Mouse (Mus musculus) adrenal gland, postnatal 10 days (tissue): ENCODE results near the gene Svop. TPM values are rescaled to one million over a fixed set of nuclear protein-coding genes. Genes with fewer than 3 reads are reported as not detected.

Experiments used
- DNase-seq: peaks from one replicate; pipeline ENCODE4 v3.0.0; 2021; ENCODE audit warnings: mixed read lengths
- total RNA-seq, 2 experiments: library from RNA; stranded (reverse); gene quantifications; 2 replicates each; pipeline ENCODE4 v1.2.3; 2021

Gene Svop
- total RNA-seq, 2 experiments from 2014 or later = 3.1 to 4.4 TPM

- no peak for DNase-seq
These were observed 45.2 kb downstream of the Svop start for GRCm38 (mm10) chr5:114046151-114046550.

- DNase-seq = no peak
These were observed 46.2 kb downstream of the Svop start for GRCm38 (mm10) chr5:114045134-114045533.

GRCm38 (mm10) chr5:114043800-114044199, 47.6 kb downstream of the Svop start:
- no peak for DNase-seq

- DNase-seq = peak; percentile 56
These were observed 49.9 kb downstream of the Svop start for GRCm38 (mm10) chr5:114041327-114041930.

GRCm38 (mm10) chr5:114040911-114041310, 50.5 kb downstream of the Svop start:
- DNase-seq = no peak

GRCm38 (mm10) chr5:114040508-114040907, 50.9 kb downstream of the Svop start:
- DNase-seq = no peak

GRCm38 (mm10) chr5:114035111-114035510, 56.3 kb downstream of the Svop start:
- DNase-seq = no peak

- no peak for DNase-seq
These were observed 57.0 kb downstream of the Svop start for GRCm38 (mm10) chr5:114034393-114034792.

GRCm38 (mm10) chr5:114032161-114032763, 59.1 kb downstream of the Svop start:
- DNase-seq = no peak

- DNase-seq = no peak
These were observed 60.7 kb downstream of the Svop start for GRCm38 (mm10) chr5:114030652-114031051.

- peak; percentile 28 for DNase-seq
These were observed 63.3 kb downstream of the Svop start for GRCm38 (mm10) chr5:114028111-114028510.

GRCm38 (mm10) chr5:114027217-114027944, 64.0 kb downstream of the Svop start:
- DNase-seq = no peak

- DNase-seq = no peak
These were observed 66.5 kb downstream of the Svop start for GRCm38 (mm10) chr5:114024885-114025284.

GRCm38 (mm10) chr5:114024390-114024789, 67.0 kb downstream of the Svop start:
- DNase-seq = no peak

- DNase-seq = peak; percentile 65
These were observed 76.2 kb downstream of the Svop start for GRCm38 (mm10) chr5:114015121-114015520.

GRCm38 (mm10) chr5:114009049-114009448, 82.3 kb downstream of the Svop start:
- no peak for DNase-seq

- no peak for DNase-seq
These were observed 83.5 kb downstream of the Svop start for GRCm38 (mm10) chr5:114007753-114008453.

- DNase-seq = no peak
These were observed 84.4 kb downstream of the Svop start for GRCm38 (mm10) chr5:114006974-114007373.

- no peak for DNase-seq
These were observed 86.3 kb downstream of the Svop start for GRCm38 (mm10) chr5:114005100-114005499.

GRCm38 (mm10) chr5:114004573-114004972, 86.8 kb downstream of the Svop start:
- DNase-seq = no peak

- no peak for DNase-seq
These were observed 87.8 kb downstream of the Svop start, which contains the start of gene Dao for GRCm38 (mm10) chr5:114003542-114003941. Dao (plus strand) TSS chr5:114003703.

GRCm38 (mm10) chr5:113999382-113999781, 92.0 kb downstream of the Svop start:
- DNase-seq = no peak

- no peak for DNase-seq
These were observed 94.9 kb downstream of the Svop start for GRCm38 (mm10) chr5:113996458-113996857.
